Mouse (Mus musculus): ENCODE data around the gene 1700057G04Rik.

The 1700057G04Rik gene

DNA sequence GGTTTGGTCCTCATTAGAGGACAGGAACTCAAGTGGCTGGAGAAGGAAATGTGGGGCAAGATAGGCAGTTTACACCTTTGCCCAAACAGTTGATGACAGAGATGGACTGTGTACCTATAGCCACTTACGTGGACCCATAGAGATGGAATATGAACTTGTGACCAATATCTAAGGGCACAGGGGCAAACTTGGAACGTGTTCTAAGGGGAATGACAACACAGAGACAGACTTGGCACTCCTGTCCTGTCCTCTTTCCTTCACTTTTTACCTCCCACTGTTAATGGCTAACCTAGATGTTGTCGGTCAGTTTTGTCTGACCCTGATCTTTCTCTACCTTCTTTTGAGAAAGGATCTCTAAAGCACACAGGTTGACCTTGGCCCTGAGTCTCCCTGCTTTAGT lies 74.2 kb downstream of the 1700057G04Rik start:
- no peak for DNase-seq (ENCODE audit: extremely low read depth, insufficient read length, low spot score)

DNA sequence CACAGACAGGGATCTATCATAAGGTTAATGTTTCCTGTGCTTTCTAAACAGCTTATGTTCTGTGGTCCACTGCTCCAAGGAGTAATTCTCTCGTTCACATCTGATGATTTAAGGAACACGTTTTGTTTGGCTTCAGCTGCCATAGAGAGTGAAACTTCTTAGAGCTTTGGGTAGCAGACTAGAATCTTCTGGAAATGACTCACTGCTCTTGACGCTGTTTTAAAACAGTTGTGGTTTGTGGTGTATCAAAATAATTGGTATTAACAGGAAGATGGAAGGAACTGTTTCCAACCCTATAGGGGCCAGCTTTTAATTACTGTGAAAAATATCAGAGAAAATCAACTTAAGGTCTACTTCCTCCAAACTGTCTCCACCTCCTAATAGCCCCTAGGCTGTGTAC lies 75.2 kb downstream of the 1700057G04Rik start:
- DNase-seq (ENCODE audit: extremely low read depth, insufficient read length, low spot score), result peak; percentile 29

DNA sequence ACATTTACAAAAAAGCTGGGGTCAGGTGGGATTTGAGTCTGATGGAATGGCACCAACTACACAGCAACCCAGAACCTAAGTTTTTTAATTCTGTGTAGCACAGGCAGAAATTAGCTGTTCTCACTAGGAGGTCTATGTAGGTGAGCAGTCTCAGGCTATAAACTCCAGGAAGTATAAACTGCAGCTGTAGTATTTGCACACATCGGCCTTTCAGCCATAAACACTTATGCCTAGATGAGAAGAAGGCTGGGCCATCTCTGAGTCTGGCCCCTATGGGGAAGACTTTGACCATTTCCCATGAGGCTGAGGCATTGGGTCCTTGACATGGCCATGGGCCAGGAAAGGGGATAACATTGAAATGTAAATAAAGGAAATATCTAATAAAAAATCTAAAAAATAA lies 76.7 kb downstream of the 1700057G04Rik start:
- no peak for DNase-seq (ENCODE audit: extremely low read depth, insufficient read length, low spot score)

DNA sequence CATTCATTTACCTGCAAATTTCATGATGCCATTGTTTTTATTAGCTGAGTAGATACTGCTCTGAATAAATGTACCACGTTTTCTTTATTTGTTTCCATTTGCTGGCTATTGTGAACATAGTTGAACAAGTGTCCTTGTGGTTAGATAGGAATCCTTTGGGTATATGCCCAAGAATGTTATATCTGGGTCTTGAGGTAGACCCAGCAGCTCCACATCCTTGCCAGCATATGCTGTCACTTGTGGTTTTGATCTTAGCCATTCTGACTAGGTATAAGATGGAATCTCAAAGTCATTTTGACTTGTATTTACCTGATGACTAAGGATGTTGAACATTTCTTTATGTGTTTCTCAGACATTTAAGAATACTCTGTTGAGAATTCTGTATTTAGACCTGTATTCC lies 77.7 kb downstream of the 1700057G04Rik start:
- peak; percentile 26 for DNase-seq (ENCODE audit: extremely low read depth, insufficient read length, low spot score)

DNA sequence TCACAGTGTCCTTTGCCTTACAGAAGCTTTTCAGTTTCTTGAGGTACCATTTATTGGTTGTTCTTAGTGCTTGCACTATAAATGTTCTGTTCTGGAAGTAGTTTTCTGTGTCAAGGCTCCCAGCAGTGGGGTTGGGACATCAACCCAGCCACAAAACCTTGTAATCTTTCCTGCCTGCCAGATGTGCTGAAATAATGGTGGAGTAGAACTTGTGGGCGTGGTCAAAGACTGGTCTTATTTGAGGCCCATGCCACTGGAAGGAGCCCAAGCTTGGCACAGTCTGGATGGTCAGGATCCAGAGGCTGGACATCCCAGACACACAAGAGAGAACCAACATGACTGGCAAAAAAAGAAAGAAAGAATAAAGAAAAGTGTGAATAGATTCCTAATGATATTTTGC lies 78.2 kb downstream of the 1700057G04Rik start:
- no peak for DNase-seq (ENCODE audit: extremely low read depth, insufficient read length, low spot score)

DNA sequence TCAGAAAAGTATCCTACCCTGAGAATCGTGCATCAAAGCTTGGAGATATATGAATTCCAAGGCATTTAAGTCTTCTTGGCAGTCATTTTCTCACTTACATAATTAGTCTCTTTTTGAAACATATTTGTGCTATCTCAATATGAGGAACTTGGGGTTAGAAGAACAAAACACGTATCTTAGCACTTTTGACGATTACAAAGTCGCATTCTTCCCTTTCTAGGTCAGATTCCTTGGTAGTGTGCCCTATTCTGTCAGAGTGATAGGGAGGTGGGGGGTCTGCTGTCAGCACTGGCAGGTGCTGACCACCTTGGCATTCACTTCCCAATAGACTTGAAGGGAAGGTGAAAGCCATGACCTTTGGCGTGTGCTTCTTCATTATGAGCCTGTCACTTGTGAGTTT lies 93.5 kb downstream of the 1700057G04Rik start:
- no peak for DNase-seq (ENCODE audit: extremely low read depth, insufficient read length, low spot score)

Data from 3134 (cell line).